Mouse (Mus musculus): ENCODE measurements around the gene Gm49486. TPM values are rescaled to one million over a fixed set of nuclear protein-coding genes. Genes with fewer than 3 reads are reported as not detected.
A peak's percentile ranks its signal among the peaks of the same experiment; 100 is the strongest.

Gene Gm49486
- polyA plus RNA-seq, 1 experiment from 2014 or later = 0.93 TPM

- WGBS = 17% methylated on average over 10 of the region's 10 CpGs
- Histone ChIP-seq H3K9ac (replicated peaks; ENCODE audit: low read depth, low read length) (no peak overlapping the region), H3K9me3 (ENCODE audit: control insufficient read depth, low read depth, low read length) (no peaks in the 10 kb centered on the region), H3K4me3 (ENCODE audit: low read depth, low read length) (no peak overlapping the region), H3K4me2 (replicated peaks; ENCODE audit: low read depth, low read length) (no peak overlapping the region), H3K27ac (ENCODE audit: low read length) (no peak overlapping the region), H3K27me3 (ENCODE audit: control insufficient read depth, insufficient read depth, low read length) (no peaks in the 10 kb centered on the region), H3K4me1 (ENCODE audit: control insufficient read depth, insufficient read depth, low read length) (no peaks in the 10 kb centered on the region), H3K36me3 (ENCODE audit: control insufficient read depth, insufficient read depth, low read length) (peaks cover 42% of the 10 kb centered on the region)
- ATAC-seq (ENCODE audit: insufficient number of reproducible peaks, insufficient read depth, low FRiP score, low read depth) = peak; percentile 94
These were observed 14.2 kb downstream of the Gm49486 start for GRCm38 (mm10) chr15:79243234-79244042.

GRCm38 (mm10) chr15:79244071-79244893 lies 15.1 kb downstream of the Gm49486 start:
- 81% methylated on average over 7 of the region's 7 CpGs for WGBS
- no peak overlapping the region for H3K4me3 ChIP-seq (ENCODE audit: low read depth, low read length)
- H3K9me3 ChIP-seq (ENCODE audit: control insufficient read depth, low read depth, low read length) = no peaks in the 10 kb centered on the region
- no peaks in the 10 kb centered on the region for H3K27me3 ChIP-seq (ENCODE audit: control insufficient read depth, insufficient read depth, low read length)
- no peaks in the 10 kb centered on the region for H3K4me1 ChIP-seq (ENCODE audit: control insufficient read depth, insufficient read depth, low read length)
- H3K4me2 ChIP-seq (replicated peaks; ENCODE audit: low read depth, low read length) = no peak overlapping the region
- no peak overlapping the region for H3K27ac ChIP-seq (ENCODE audit: low read length)
- H3K9ac ChIP-seq (replicated peaks; ENCODE audit: low read depth, low read length) = no peak overlapping the region
- H3K36me3 ChIP-seq (ENCODE audit: control insufficient read depth, insufficient read depth, low read length) = peaks cover 43% of the 10 kb centered on the region
- no peak for ATAC-seq (ENCODE audit: insufficient number of reproducible peaks, insufficient read depth, low FRiP score, low read depth)

DNA sequence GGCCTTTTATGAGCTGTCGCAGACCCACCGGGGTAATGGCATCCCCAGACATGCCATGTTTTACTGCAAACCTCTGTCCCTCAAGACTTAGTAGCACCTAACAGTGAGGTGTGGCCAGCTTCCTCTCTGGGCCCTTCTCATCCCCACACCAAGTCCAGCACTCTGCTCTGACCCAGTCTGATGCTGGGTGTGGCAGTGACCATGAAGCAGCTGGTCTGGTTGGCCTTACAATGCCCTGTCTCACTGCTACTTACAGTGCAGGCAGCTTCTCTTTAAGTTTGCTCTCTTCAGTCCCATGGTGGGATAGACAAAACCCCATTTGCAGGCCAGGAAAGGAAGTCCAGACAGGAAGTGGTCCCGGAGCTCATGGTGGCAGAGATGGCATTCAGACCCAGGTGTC lies 16.1 kb downstream of the Gm49486 start:
- Histone ChIP-seq H3K4me1 (ENCODE audit: control insufficient read depth, insufficient read depth, low read length) (no peaks in the 10 kb centered on the region), H3K36me3 (ENCODE audit: control insufficient read depth, insufficient read depth, low read length) (peaks cover 35% of the 10 kb centered on the region), H3K27ac (ENCODE audit: low read length) (no peak overlapping the region), H3K9me3 (ENCODE audit: control insufficient read depth, low read depth, low read length) (no peaks in the 10 kb centered on the region), H3K27me3 (ENCODE audit: control insufficient read depth, insufficient read depth, low read length) (no peaks in the 10 kb centered on the region), H3K4me2 (replicated peaks; ENCODE audit: low read depth, low read length) (no peak overlapping the region), H3K4me3 (ENCODE audit: low read depth, low read length) (no peak overlapping the region), H3K9ac (replicated peaks; ENCODE audit: low read depth, low read length) (no peak overlapping the region)
- WGBS = 88% methylated on average over 3 of the region's 3 CpGs
- ATAC-seq (ENCODE audit: insufficient number of reproducible peaks, insufficient read depth, low FRiP score, low read depth) = no peak

- 0 out of 2 replicates have a peak, but pooled peaks cover 6% of the 10 kb centered on the region for H3K27me3 ChIP-seq (ENCODE audit: control insufficient read depth, insufficient read depth, low read length)
- no peak overlapping the region for H3K9ac ChIP-seq (replicated peaks; ENCODE audit: low read depth, low read length)
- H3K4me3 ChIP-seq (ENCODE audit: low read depth, low read length) = no peak overlapping the region
- H3K36me3 ChIP-seq (ENCODE audit: control insufficient read depth, insufficient read depth, low read length) = peaks cover 14% of the 10 kb centered on the region
- H3K27ac ChIP-seq (ENCODE audit: low read length) = no peak overlapping the region
- H3K4me2 ChIP-seq (replicated peaks; ENCODE audit: low read depth, low read length) = no peak overlapping the region
- H3K9me3 ChIP-seq (ENCODE audit: control insufficient read depth, low read depth, low read length) = no peaks in the 10 kb centered on the region
- WGBS = 76% methylated on average over 2 of the region's 2 CpGs
- 0 out of 2 replicates have a peak, but pooled peaks cover 8% of the 10 kb centered on the region for H3K4me1 ChIP-seq (ENCODE audit: control insufficient read depth, insufficient read depth, low read length)
- no peak for ATAC-seq (ENCODE audit: insufficient number of reproducible peaks, insufficient read depth, low FRiP score, low read depth)
These were observed 21.0 kb downstream of the Gm49486 start for GRCm38 (mm10) chr15:79250236-79250635.

- no peak for ATAC-seq (ENCODE audit: insufficient number of reproducible peaks, insufficient read depth, low FRiP score, low read depth)
- H3K36me3 ChIP-seq (ENCODE audit: control insufficient read depth, insufficient read depth, low read length) = peaks cover 8% of the 10 kb centered on the region; the same call in 1 of the 2 replicates
- no peak overlapping the region for H3K4me3 ChIP-seq (ENCODE audit: low read depth, low read length)
- H3K4me1 ChIP-seq (ENCODE audit: control insufficient read depth, insufficient read depth, low read length) = 0 out of 2 replicates have a peak, but pooled peaks cover 8% of the 10 kb centered on the region
- H3K9ac ChIP-seq (replicated peaks; ENCODE audit: low read depth, low read length) = no peak overlapping the region
- 0 out of 2 replicates have a peak, but pooled peaks cover 6% of the 10 kb centered on the region for H3K27me3 ChIP-seq (ENCODE audit: control insufficient read depth, insufficient read depth, low read length)
- no peaks in the 10 kb centered on the region for H3K9me3 ChIP-seq (ENCODE audit: control insufficient read depth, low read depth, low read length)
- H3K4me2 ChIP-seq (replicated peaks; ENCODE audit: low read depth, low read length) = no peak overlapping the region
- no peak overlapping the region for H3K27ac ChIP-seq (ENCODE audit: low read length)
- WGBS = 56% methylated on average over 7 of the region's 7 CpGs
These were observed 22.0 kb downstream of the Gm49486 start for GRCm38 (mm10) chr15:79251168-79251567.

GRCm38 (mm10) chr15:79251781-79252491 lies 22.7 kb downstream of the Gm49486 start:
- H3K27me3 ChIP-seq (ENCODE audit: control insufficient read depth, insufficient read depth, low read length) = 0 out of 2 replicates have a peak, but pooled peaks cover 6% of the 10 kb centered on the region
- no peak overlapping the region for H3K27ac ChIP-seq (ENCODE audit: low read length)
- 0 out of 2 replicates have a peak, but pooled peaks cover 8% of the 10 kb centered on the region for H3K4me1 ChIP-seq (ENCODE audit: control insufficient read depth, insufficient read depth, low read length)
- H3K4me2 ChIP-seq (replicated peaks; ENCODE audit: low read depth, low read length) = peak overlapping the region; percentile 83
- H3K9me3 ChIP-seq (ENCODE audit: control insufficient read depth, low read depth, low read length) = no peaks in the 10 kb centered on the region
- ATAC-seq (ENCODE audit: insufficient number of reproducible peaks, insufficient read depth, low FRiP score, low read depth) = peak; percentile 50
- H3K9ac ChIP-seq (replicated peaks; ENCODE audit: low read depth, low read length) = peak overlapping the region; percentile 47
- H3K4me3 ChIP-seq (ENCODE audit: low read depth, low read length) = peak overlapping the region; percentile 35
- H3K36me3 ChIP-seq (ENCODE audit: control insufficient read depth, insufficient read depth, low read length) = peaks cover 8% of the 10 kb centered on the region; the same call in 1 of the 2 replicates
- WGBS = 2% methylated on average over 61 of the region's 61 CpGs

- H3K9me3 ChIP-seq (ENCODE audit: control insufficient read depth, low read depth, low read length) = no peaks in the 10 kb centered on the region
- H3K27me3 ChIP-seq (ENCODE audit: control insufficient read depth, insufficient read depth, low read length) = 0 out of 2 replicates have a peak, but pooled peaks cover 6% of the 10 kb centered on the region
- no peak overlapping the region for H3K27ac ChIP-seq (ENCODE audit: low read length)
- H3K9ac ChIP-seq (replicated peaks; ENCODE audit: low read depth, low read length) = peak overlapping the region; percentile 47
- peak overlapping the region; percentile 35 for H3K4me3 ChIP-seq (ENCODE audit: low read depth, low read length)
- peaks cover 7% of the 10 kb centered on the region; the same call in 1 of the 2 replicates for H3K36me3 ChIP-seq (ENCODE audit: control insufficient read depth, insufficient read depth, low read length)
- 0 out of 2 replicates have a peak, but pooled peaks cover 8% of the 10 kb centered on the region for H3K4me1 ChIP-seq (ENCODE audit: control insufficient read depth, insufficient read depth, low read length)
- WGBS = 32% methylated on average over 24 of the region's 24 CpGs
- ATAC-seq (ENCODE audit: insufficient number of reproducible peaks, insufficient read depth, low FRiP score, low read depth) = no peak
- peak overlapping the region; percentile 83 for H3K4me2 ChIP-seq (replicated peaks; ENCODE audit: low read depth, low read length)
These were observed 23.4 kb downstream of the Gm49486 start for GRCm38 (mm10) chr15:79252580-79252979.

DNA sequence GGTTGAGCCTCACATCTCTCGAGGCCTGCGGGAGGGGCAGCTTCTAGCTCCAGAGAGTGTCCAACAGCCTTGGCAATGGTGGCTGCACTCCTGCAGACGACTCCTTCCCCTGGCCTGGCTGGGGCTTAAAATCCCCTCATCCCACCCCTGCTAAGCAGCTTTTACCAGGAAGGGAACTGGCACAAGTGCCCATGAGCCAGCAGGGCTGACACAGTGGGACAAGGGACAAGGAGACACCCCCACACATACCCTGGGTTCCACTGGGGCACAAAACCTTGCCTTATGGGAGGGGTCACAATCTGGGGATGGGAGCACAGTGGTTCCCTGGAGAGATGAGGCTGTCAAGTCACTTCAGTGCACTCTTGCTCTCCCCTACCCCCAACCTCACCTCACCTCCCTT lies 25.5 kb downstream of the Gm49486 start, which contains the start of gene Slc16a8:
TSS of gene Slc16a8 (minus strand) at position 101 of the 400 bp plus-strand sequence.
- H3K4me2 ChIP-seq (replicated peaks; ENCODE audit: low read depth, low read length) = no peak within 1 kb of the TSS
- no peak within 1 kb of the TSS for H3K4me3 ChIP-seq (ENCODE audit: low read depth, low read length)
- no peak within 1 kb of the TSS for H3K9ac ChIP-seq (replicated peaks; ENCODE audit: low read depth, low read length)
- H3K9me3 ChIP-seq (ENCODE audit: control insufficient read depth, low read depth, low read length) = no peaks in the 10 kb centered on the region
- ATAC-seq (ENCODE audit: insufficient number of reproducible peaks, insufficient read depth, low FRiP score, low read depth) = no peak
- 30% methylated on average over 3 of the region's 3 CpGs for WGBS
- no peaks in the 10 kb centered on the region for H3K36me3 ChIP-seq (ENCODE audit: control insufficient read depth, insufficient read depth, low read length)
- 0 out of 2 replicates have a peak, but pooled peaks cover 8% of the 10 kb centered on the region for H3K4me1 ChIP-seq (ENCODE audit: control insufficient read depth, insufficient read depth, low read length)
- no peak within 1 kb of the TSS for H3K27ac ChIP-seq (ENCODE audit: low read length)
- 0 out of 2 replicates have a peak, but pooled peaks cover 6% of the 10 kb centered on the region for H3K27me3 ChIP-seq (ENCODE audit: control insufficient read depth, insufficient read depth, low read length)
